Mouse (Mus musculus) limb, embryonic 15.5 days (tissue): ENCODE data around the gene Tcl1. TPM values are rescaled to one million over a fixed set of nuclear protein-coding genes. Genes with fewer than 3 reads are reported as not detected.
"Not testable (repeated sequence)": the region's sequence is repeated elsewhere in the genome, so short reads cannot be mapped to it uniquely, and the experiment has no call there.

Source experiments
- ATAC-seq: fragments of 200-750 bp; cut with Nextera tagmentation; 2 replicates; pipeline ENCODE4 v1.8.0; 2017; ENCODE audit warnings: low read depth, moderate TSS enrichment; ENCODE audit not compliant: insufficient number of reproducible peaks, low FRiP score, low TSS enrichment
- H3K27ac ChIP-seq: fragments of 300-500 bp; sonication (generic); 2 replicates; pipeline ENCODE4 v1.5.1; 2015; ENCODE audit warnings: moderate library complexity, mild to moderate bottlenecking, inconsistent platforms
- H3K27me3 ChIP-seq: fragments of 300-500 bp; sonication (generic); 2 replicates; pipeline ENCODE4 v1.6.1; 2015; ENCODE audit warnings: inconsistent platforms
- H3K36me3 ChIP-seq: fragments of 300-500 bp; sonication (generic); 2 replicates; pipeline ENCODE4 v1.6.1; 2015; ENCODE audit warnings: inconsistent platforms
- H3K4me1 ChIP-seq: fragments of 300-500 bp; sonication (generic); 2 replicates; pipeline ENCODE4 v1.6.1; 2015; ENCODE audit warnings: inconsistent platforms
- H3K4me2 ChIP-seq: fragments of 300-500 bp; sonication (generic); 2 replicates; pipeline ENCODE4 v1.6.1; 2015; ENCODE audit warnings: mild to moderate bottlenecking, inconsistent platforms
- H3K4me3 ChIP-seq: fragments of 300-500 bp; sonication (generic); 2 replicates; pipeline ENCODE4 v1.5.1; 2015; ENCODE audit warnings: mild to moderate bottlenecking, inconsistent platforms
- H3K9ac ChIP-seq: fragments of 300-500 bp; sonication (generic); 2 replicates; pipeline ENCODE4 v1.6.1; 2015; ENCODE audit warnings: inconsistent platforms
- H3K9me3 ChIP-seq: fragments of 300-500 bp; sonication (generic); 2 replicates; pipeline ENCODE4 v1.6.1; 2016; ENCODE audit warnings: inconsistent platforms
- WGBS: fragments of 180-500 bp; shearing (Covaris S2); methylation state at CpG from one replicate; pipeline ENCODE4 v1.1.7; 2015; 5-methylcytosine and 5-hydroxymethylcytosine counted together
- polyA plus RNA-seq: library from polyadenylated mRNA; unstranded; fragments of >200 nt; fragmentation: Nextera tagmentation; extraction: Ambion mirVana; gene quantifications from 2 replicates; pipeline ENCODE4 v1.2.1, GENCODE M21; 2015

Gene Tcl1
- polyA plus RNA-seq, 1 experiment from 2014 or later, result not detected

DNA sequence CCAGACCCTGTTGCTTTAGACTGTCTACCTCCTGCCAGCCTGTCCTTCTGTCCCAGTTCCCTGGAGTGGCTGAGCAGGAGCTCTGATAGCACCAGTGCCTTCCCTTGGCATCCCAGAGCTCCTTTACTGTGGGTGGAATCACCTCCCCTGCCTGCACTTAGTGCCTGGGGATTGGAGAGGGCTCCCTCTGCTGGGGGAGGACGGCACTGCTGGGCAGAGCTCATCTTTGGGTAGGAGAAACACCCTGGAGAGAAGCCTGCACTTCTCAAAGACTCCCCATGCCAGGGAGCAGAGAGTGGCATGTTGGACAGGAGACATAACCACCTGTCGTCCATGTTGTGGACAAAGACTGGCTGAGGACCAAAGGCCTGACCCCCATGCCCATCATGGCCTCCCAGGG is 48.3 kb downstream of the Tcl1 start:
- H3K9ac ChIP-seq, H3K27ac ChIP-seq, H3K27me3 ChIP-seq, H3K4me1 ChIP-seq, H3K9me3 ChIP-seq, ATAC-seq, H3K4me3 ChIP-seq, H3K4me2 ChIP-seq, H3K36me3 ChIP-seq: not testable (repeated sequence)
- WGBS, result 34% methylated on average over 2 of the region's 2 CpGs

DNA sequence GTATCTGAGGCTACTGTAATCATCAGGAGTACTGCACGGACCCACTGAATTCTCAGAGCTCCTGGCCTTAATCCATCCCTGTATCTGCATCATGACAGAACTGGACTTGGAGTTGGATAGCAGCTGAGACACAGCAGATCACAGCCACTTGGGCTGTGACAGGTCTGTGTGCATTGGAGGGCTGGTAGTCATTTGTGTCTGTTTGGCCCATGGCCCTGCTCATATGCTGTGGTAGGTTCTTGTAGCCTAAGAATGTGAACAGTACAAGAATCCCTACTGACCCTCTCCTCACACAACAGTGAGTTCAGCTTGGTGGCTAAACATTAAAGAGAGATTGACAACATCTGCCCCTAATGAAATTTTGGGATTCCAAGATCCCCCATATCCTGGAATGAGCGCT is 49.2 kb downstream of the Tcl1 start:
- H3K4me3 ChIP-seq, result no peak overlapping the region
- H3K9me3 ChIP-seq, result no peaks in the 10 kb centered on the region
- no peaks in the 10 kb centered on the region for H3K36me3 ChIP-seq
- H3K27ac ChIP-seq, result no peak overlapping the region
- 80% methylated on average over 2 of the region's 2 CpGs for WGBS
- H3K9ac ChIP-seq, result no peak overlapping the region
- no peaks in the 10 kb centered on the region for H3K4me1 ChIP-seq
- H3K27me3 ChIP-seq, result no peaks in the 10 kb centered on the region
- ATAC-seq, result no peak
- H3K4me2 ChIP-seq, result no peak overlapping the region

Other genes with a start within 250 kb of the Tcl1 start
- gene Syne3, start 213.0 kb downstream of the Tcl1 start, polyA plus RNA-seq, result 3.3 and 4.0 TPM in 2 replicates
- 129 and 134 TPM in 2 replicates for gene Glrx5, start 190.1 kb downstream of the Tcl1 start, polyA plus RNA-seq
- not detected in 2 replicates for gene Tcl1b2, start 76.8 kb downstream of the Tcl1 start, polyA plus RNA-seq
- gene Tcl1b1, start 63.1 kb downstream of the Tcl1 start, polyA plus RNA-seq, result not detected in 2 replicates
- not detected in 2 replicates for gene Tcl1b5, start 46.4 kb downstream of the Tcl1 start, polyA plus RNA-seq
- not detected in 2 replicates for gene Tcl1b3, start 31.8 kb downstream of the Tcl1 start, polyA plus RNA-seq
- gene Tcl1b4, start 20.8 kb downstream of the Tcl1 start, polyA plus RNA-seq, result not detected in 2 replicates
- gene Tunar, start 111.1 kb upstream of the Tcl1 start, polyA plus RNA-seq, result 0.17 and 0.19 TPM in 2 replicates
- 1.4 and 2.0 TPM in 2 replicates for gene D430019H16Rik, start 231.1 kb upstream of the Tcl1 start, polyA plus RNA-seq